Mouse (Mus musculus): ENCODE results near the gene Aldh1a7. TPM values are rescaled to one million over a fixed set of nuclear protein-coding genes. Genes with fewer than 3 reads are reported as not detected.
"Not testable (repeated sequence)": the region's sequence is repeated elsewhere in the genome, so short reads cannot be mapped to it uniquely, and the experiment has no call there.

Aldh1a7 gene
- polyA plus RNA-seq, 1 experiment from 2014 or later: 2.4 TPM

DNA sequence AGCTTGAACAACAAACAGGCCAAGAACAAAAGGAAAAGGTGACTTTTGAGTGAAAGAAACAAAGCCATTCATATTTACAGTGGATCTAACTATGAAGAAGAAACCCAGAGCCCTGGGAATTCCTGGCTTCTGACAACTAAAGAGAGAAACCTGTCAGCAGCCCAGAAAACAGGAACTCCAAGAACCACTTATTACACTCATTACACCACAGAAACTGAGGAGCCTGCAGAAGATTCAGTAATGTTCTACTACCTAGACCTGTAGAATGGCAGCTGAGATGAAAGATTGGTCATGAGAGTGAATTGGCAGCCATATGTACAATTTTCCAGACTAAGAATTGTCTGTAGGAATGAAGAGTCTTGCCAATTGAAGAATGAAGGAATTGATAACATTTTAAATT is 20.2 kb downstream of the Aldh1a7 start:
- Histone ChIP-seq H3K36me3 (no peaks in the 10 kb centered on the region), H3K27ac (replicated peaks) (no peak overlapping the region), H3K9me3 (no peaks in the 10 kb centered on the region), H3K4me2 (no peak overlapping the region), H3K27me3 (no peaks in the 10 kb centered on the region), H3K4me3 (no peak overlapping the region), H3K9ac (no peak overlapping the region), H3K4me1 (replicated peaks) (no peaks in the 10 kb centered on the region)
- ATAC-seq (ENCODE audit: low read depth): no peak

DNA sequence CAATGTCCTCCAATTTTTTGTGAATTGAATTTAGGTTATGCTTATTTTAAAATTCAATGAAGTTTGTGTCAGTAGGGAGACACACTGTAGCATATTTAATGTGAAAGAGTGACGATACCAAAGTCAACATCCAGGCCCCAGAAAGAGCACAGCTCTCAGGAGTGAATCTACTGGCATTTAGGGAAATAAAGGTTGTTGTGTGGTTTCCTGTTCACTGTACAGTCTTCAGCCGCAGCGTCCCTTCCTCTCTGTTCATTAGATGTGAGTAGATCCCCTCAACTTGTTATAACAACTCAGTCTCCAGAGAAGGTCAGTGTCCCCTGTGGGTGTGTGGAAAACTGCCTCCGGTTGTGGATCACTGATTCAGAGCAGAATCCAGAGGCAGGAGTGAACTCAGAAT is 20.6 kb downstream of the Aldh1a7 start:
- no peaks in the 10 kb centered on the region for H3K36me3 ChIP-seq
- no peaks in the 10 kb centered on the region for H3K4me1 ChIP-seq (replicated peaks)
- H3K27me3 ChIP-seq: no peaks in the 10 kb centered on the region
- no peak overlapping the region for H3K4me2 ChIP-seq
- H3K27ac ChIP-seq (replicated peaks): no peak overlapping the region
- ATAC-seq (ENCODE audit: low read depth): no peak
- no peaks in the 10 kb centered on the region for H3K9me3 ChIP-seq
- no peak overlapping the region for H3K9ac ChIP-seq
- 86% methylated on average over 4 of the region's 4 CpGs for WGBS
- no peak overlapping the region for H3K4me3 ChIP-seq

DNA sequence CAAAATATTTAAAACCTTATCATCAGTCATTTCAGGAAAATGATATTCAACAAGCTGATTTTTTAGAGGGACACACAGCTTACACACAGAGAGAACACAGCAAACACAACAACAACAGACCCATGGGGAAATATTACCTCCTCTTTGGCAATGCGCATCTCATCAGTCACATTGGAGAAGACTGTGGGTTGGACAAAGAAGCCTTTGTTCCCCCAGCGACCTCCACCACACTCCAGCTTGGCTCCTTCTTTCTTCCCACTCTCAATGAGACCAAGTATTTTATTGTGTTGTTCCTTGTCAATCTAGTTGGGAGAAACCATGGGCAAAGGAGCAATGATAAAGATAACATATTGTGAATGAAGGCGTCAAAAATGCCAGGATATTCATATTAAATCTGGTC is 25.3 kb downstream of the Aldh1a7 start:
- H3K27me3 ChIP-seq: no peaks in the 10 kb centered on the region
- H3K4me2 ChIP-seq: no peak overlapping the region
- no peaks in the 10 kb centered on the region for H3K4me1 ChIP-seq (replicated peaks)
- H3K9me3 ChIP-seq: no peaks in the 10 kb centered on the region
- no peaks in the 10 kb centered on the region for H3K36me3 ChIP-seq
- WGBS: 28% methylated on average over 3 of the region's 3 CpGs
- H3K4me3 ChIP-seq: no peak overlapping the region
- H3K27ac ChIP-seq (replicated peaks): no peak overlapping the region
- ATAC-seq (ENCODE audit: low read depth): no peak
- no peak overlapping the region for H3K9ac ChIP-seq

DNA sequence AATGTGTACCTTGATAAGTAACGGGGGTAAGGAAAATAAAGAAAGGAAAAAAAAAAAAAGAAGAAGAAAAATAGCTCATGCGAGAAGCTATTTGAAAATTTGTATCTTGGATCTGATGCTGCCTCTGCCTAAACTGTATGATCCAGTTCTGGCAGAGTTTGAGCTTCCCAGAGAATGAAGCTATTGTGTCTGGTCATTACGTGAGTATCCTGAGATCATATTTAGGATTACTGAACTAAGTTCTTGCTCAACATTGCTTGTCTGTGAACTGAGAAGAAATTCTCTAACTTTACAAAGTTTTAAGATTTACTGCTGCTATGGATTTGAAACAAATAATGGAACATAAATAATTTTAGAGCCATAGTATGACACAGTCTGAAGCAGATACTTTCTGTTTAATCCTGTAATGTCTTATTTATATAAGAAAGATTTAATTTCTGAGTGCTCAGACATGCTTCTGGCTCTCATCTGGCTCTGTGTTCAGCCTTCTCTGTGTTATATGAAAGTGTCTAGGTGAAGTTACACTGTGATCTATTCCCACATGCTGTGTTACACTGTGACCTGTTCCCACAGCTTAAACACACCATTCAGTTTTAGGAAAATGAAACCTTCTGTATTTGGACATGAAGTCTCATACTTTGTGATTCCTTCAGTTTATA is 49.5 kb downstream of the Aldh1a7 start:
- Histone ChIP-seq H3K27me3 (no peaks in the 10 kb centered on the region), H3K4me1 (replicated peaks) (no peaks in the 10 kb centered on the region), H3K4me3 (no peak overlapping the region), H3K9me3 (no peaks in the 10 kb centered on the region), H3K27ac (replicated peaks) (no peak overlapping the region), H3K9ac (no peak overlapping the region), H3K36me3 (no peaks in the 10 kb centered on the region), H3K4me2 (no peak overlapping the region)
- 87% methylated on average over 3 of the region's 3 CpGs for WGBS
- ATAC-seq (ENCODE audit: low read depth): no peak

DNA sequence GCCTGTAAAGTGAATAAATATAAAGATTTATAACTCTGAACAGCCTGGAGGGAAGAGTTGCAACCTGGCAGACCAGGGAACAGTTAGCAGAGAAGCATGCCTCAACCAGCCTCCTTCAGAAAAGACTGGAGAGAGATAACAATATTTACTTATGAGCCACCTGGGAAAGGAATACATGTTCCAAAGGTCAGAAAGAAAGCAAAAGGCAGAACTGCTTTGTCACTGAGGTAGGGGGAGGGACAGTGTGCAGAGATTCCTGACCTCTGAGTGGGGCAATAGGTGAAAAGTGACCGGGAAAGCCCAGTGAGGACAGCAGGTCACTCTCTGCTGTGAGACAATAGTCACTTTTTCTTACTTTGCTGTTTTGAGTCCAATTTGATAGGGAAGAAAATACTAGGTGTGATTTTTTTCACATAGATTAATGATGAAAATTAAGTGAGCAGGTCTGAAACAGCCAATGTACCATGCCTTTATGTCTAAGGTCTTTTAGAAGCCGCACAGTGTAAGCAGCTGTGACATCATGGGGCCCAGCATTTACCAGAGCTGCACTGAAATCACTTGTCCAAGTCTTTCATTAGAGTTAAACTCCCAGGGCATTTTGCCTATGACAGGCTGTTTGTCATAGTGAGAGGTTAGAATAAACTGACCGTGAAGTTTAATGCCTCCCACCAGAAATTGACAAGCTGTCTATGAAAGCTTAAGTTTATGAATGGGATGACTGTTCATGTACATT is 73.1 kb downstream of the Aldh1a7 start:
- peaks cover 8% of the 10 kb centered on the region for H3K4me1 ChIP-seq (replicated peaks)
- no peaks in the 10 kb centered on the region for H3K9me3 ChIP-seq
- H3K36me3 ChIP-seq: no peaks in the 10 kb centered on the region
- no peak overlapping the region for H3K9ac ChIP-seq
- ATAC-seq (ENCODE audit: low read depth): peak; percentile 43; the same call in 1 of the 2 replicates
- WGBS: 50% methylated on average over 3 of the region's 3 CpGs
- no peak overlapping the region for H3K4me2 ChIP-seq
- H3K27me3 ChIP-seq: no peaks in the 10 kb centered on the region
- H3K27ac ChIP-seq (replicated peaks): no peak overlapping the region
- no peak overlapping the region for H3K4me3 ChIP-seq

DNA sequence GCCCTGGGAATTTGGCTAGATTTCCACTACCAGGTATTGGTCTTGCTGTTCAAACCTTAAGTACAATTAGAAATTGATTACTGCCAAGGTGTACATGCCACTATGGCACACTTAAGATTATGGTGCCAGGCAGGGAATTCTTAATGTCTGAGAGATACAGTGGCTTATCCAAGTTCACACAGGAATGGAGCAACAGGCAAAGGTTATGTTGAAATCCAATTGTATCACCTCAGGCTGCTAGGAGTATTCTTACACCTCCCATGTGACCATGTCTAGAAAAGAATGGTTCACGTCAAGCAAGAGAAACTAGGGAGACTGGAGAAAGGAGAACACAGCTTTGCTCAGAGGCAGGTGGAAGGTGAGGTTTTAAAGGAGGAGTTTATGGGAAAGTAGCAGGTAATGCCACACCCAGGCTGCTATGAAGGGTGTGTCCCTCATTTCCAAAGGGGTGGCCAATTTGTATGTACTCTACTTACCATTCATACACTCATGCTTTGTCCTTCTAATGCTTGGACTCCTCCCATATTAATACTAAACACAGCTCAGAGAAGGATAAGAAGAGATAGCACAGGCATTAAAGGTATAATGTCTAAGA is 74.2 kb downstream of the Aldh1a7 start:
- 79% methylated on average over 1 of the region's 1 CpGs for WGBS
- no peak overlapping the region for H3K27ac ChIP-seq (replicated peaks)

DNA sequence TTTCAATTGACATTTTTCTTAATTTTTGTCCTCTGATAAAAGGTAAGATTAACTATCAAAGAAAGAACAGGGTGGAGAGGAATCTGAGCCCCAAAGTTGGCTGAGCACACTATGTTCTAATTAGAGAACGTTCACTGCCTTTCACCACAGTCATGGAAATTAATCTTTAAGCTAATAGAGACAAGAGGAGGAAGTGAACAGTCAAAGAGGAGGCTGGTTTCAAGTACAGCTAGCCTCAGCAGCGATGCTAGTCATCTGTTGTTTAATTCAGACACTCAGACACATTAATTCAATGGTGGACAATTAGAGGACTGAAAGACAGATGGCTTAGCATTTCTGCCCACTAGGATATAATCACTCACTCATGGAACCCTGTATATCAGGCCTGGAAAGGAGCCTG is 77.4 kb downstream of the Aldh1a7 start:
- ATAC-seq (ENCODE audit: low read depth): no peak
- Histone ChIP-seq H3K27me3 (no peaks in the 10 kb centered on the region), H3K4me2 (no peak overlapping the region), H3K4me3 (no peak overlapping the region), H3K27ac (replicated peaks) (no peak overlapping the region), H3K9ac (no peak overlapping the region), H3K36me3 (no peaks in the 10 kb centered on the region), H3K4me1 (replicated peaks) (peaks cover 8% of the 10 kb centered on the region), H3K9me3 (no peaks in the 10 kb centered on the region)
- 21% methylated on average over 2 of the region's 2 CpGs for WGBS

More for the DNA sequence above, 74.2 kb downstream of the Aldh1a7 start:
- no peak overlapping the region for H3K9ac ChIP-seq
- H3K9me3 ChIP-seq: no peaks in the 10 kb centered on the region
- no peaks in the 10 kb centered on the region for H3K27me3 ChIP-seq
- H3K4me3 ChIP-seq: no peak overlapping the region
- peaks cover 8% of the 10 kb centered on the region for H3K4me1 ChIP-seq (replicated peaks)
- no peaks in the 10 kb centered on the region for H3K36me3 ChIP-seq
- ATAC-seq (ENCODE audit: low read depth): no peak
- no peak overlapping the region for H3K4me2 ChIP-seq

DNA sequence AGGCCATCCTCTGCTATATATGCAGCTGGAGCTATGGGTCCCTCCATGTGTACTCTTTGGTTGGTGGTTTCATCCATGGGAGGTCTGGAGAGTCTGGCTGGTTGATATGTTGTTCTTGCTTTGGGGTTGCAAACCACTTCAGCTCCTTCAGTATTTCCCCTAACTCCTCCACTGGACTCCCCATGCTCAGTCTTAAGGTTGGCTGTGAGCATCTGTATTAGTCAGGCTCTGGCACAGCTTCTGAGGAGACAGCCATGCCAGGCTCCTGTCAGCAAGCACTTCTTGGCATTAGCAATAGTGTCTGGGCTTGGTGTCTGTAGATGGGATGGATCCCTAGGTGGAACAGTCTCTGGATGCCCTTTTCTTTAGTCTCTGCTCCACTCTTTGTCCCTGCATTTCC is 79.9 kb downstream of the Aldh1a7 start:
- not testable (repeated sequence) for H3K4me3 ChIP-seq; H3K27ac ChIP-seq (replicated peaks); H3K27me3 ChIP-seq; H3K4me2 ChIP-seq; H3K4me1 ChIP-seq (replicated peaks); H3K9ac ChIP-seq; ATAC-seq (ENCODE audit: low read depth); H3K9me3 ChIP-seq; H3K36me3 ChIP-seq

DNA sequence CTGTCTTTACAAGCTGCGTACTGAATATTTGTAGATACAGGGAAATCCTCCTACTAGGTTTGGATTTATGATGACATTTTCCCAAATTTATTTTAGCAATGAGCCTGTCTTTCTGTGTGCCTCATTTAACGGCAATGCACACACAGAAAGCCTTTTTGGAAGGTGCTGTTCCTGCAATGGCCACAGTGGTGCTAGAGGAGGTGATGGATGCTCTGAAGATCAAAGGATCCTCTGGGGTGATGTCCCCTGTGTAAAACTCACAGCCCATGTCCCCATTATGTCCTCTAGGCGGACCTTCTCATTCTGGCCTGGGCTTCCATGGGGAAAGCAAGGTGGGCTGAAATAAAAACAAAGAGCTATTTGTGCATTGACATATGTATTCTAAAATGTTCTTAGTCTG is 83.0 kb downstream of the Aldh1a7 start:
- no peaks in the 10 kb centered on the region for H3K36me3 ChIP-seq
- no peak for ATAC-seq (ENCODE audit: low read depth)
- no peak overlapping the region for H3K4me2 ChIP-seq
- H3K9me3 ChIP-seq: no peaks in the 10 kb centered on the region
- H3K4me3 ChIP-seq: no peak overlapping the region
- no peak overlapping the region for H3K27ac ChIP-seq (replicated peaks)
- H3K9ac ChIP-seq: no peak overlapping the region
- WGBS: 33% methylated on average over 3 of the region's 3 CpGs
- no peaks in the 10 kb centered on the region for H3K4me1 ChIP-seq (replicated peaks)
- no peaks in the 10 kb centered on the region for H3K27me3 ChIP-seq

Other genes starting within 250 kb of the Aldh1a7 start
- 0.57 and 1.0 TPM in 2 replicates for gene Aldh1a1, start 234.8 kb downstream of the Aldh1a7 start, polyA plus RNA-seq (2015; fragmentation: Nextera tagmentation; extraction: Ambion mirVana)
- 0.21 and 0.28 TPM in 2 replicates for gene Tmc1, start 226.6 kb upstream of the Aldh1a7 start, polyA plus RNA-seq (2015; fragmentation: Nextera tagmentation; extraction: Ambion mirVana)